Mouse (Mus musculus) intestine, embryonic 16.5 days (tissue): ENCODE results near the gene Synpo2. TPM values are rescaled to one million over a fixed set of nuclear protein-coding genes. Genes with fewer than 3 reads are reported as not detected.

ENCODE experiments used
- ATAC-seq: fragments of 200-750 bp; cut with Nextera tagmentation; 2 replicates; pipeline ENCODE4 v1.8.0; 2017; ENCODE audit warnings: moderate TSS enrichment, moderate library complexity
- H3K27ac ChIP-seq: fragments of 300-500 bp; sonication (generic); 2 replicates; pipeline ENCODE4 v1.5.1; 2014; ENCODE audit warnings: mild to moderate bottlenecking, low read length
- H3K27me3 ChIP-seq: fragments of 300-500 bp; sonication (generic); replicated peaks from 2 replicates; pipeline ENCODE4 v1.6.1; 2014; ENCODE audit warnings: low read length, control low read depth, mixed read lengths; ENCODE audit not compliant: control insufficient read depth, insufficient read depth
- H3K36me3 ChIP-seq: fragments of 300-500 bp; sonication (generic); 2 replicates; pipeline ENCODE4 v1.6.1; 2014; ENCODE audit warnings: low read length, control low read depth; ENCODE audit not compliant: control insufficient read depth, insufficient read depth
- H3K4me1 ChIP-seq: fragments of 300-500 bp; sonication (generic); 2 replicates; pipeline ENCODE4 v1.6.1; 2014; ENCODE audit warnings: low read length, control low read depth, mixed read lengths; ENCODE audit not compliant: control insufficient read depth, insufficient read depth
- H3K4me2 ChIP-seq: fragments of 300-500 bp; sonication (generic); 2 replicates; pipeline ENCODE4 v1.6.1; 2014; ENCODE audit warnings: low read depth, low read length, control low read depth
- H3K4me3 ChIP-seq: fragments of 300-500 bp; sonication (generic); 2 replicates; pipeline ENCODE4 v1.5.1; 2014; ENCODE audit warnings: mild to moderate bottlenecking, low read length
- H3K9ac ChIP-seq: fragments of 300-500 bp; sonication (generic); 2 replicates; pipeline ENCODE4 v1.6.1; 2014; ENCODE audit warnings: low read depth, low read length
- H3K9me3 ChIP-seq: fragments of 300-500 bp; sonication (generic); 2 replicates; pipeline ENCODE4 v1.6.1; 2016; ENCODE audit warnings: low read length, control low read depth; ENCODE audit not compliant: control insufficient read depth
- WGBS: fragments of 180-500 bp; shearing (Covaris S2); extraction: QIAGEN DNeasy Blood & Tissue Kit; methylation state at CpG from one replicate; pipeline ENCODE4 v1.1.7; 2014; 5-methylcytosine and 5-hydroxymethylcytosine counted together
- polyA plus RNA-seq: library from polyadenylated mRNA; unstranded; fragments of >200 nt; fragmentation: Nextera tagmentation; extraction: Ambion mirVana; gene quantifications from 2 replicates; pipeline ENCODE4 v1.2.1, GENCODE M21; 2015

Gene Synpo2
- polyA plus RNA-seq, 1 experiment from 2014 or later, result 29.5 TPM

DNA sequence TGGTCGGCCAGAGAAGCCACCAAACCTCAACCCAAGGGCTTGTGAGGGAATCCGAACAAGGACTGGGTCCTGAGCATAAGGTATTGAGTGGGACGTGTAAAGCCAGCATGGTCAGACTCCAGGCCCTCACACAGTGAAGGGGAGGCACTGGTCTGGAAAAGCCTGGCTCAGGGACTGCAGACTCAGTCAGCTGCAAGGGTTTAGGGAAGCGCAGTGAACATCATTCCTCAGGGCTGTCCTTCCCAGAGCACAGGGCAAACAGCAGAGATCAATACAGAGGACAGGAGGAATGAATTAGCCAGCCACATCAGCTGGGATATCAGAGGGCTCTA, 72.8 kb downstream of the Synpo2 start:
- H3K27me3 ChIP-seq, result no peaks in the 10 kb centered on the region
- H3K27ac ChIP-seq, result peak overlapping the region; percentile 80
- H3K9me3 ChIP-seq, result no peaks in the 10 kb centered on the region
- no peak overlapping the region for H3K9ac ChIP-seq
- no peak overlapping the region for H3K4me2 ChIP-seq
- peak; percentile 44 for ATAC-seq
- peaks cover 17% of the 10 kb centered on the region for H3K4me1 ChIP-seq
- H3K4me3 ChIP-seq, result no peak overlapping the region
- H3K36me3 ChIP-seq, result no peaks in the 10 kb centered on the region
- WGBS, result 27% methylated on average over 4 of the region's 4 CpGs

DNA sequence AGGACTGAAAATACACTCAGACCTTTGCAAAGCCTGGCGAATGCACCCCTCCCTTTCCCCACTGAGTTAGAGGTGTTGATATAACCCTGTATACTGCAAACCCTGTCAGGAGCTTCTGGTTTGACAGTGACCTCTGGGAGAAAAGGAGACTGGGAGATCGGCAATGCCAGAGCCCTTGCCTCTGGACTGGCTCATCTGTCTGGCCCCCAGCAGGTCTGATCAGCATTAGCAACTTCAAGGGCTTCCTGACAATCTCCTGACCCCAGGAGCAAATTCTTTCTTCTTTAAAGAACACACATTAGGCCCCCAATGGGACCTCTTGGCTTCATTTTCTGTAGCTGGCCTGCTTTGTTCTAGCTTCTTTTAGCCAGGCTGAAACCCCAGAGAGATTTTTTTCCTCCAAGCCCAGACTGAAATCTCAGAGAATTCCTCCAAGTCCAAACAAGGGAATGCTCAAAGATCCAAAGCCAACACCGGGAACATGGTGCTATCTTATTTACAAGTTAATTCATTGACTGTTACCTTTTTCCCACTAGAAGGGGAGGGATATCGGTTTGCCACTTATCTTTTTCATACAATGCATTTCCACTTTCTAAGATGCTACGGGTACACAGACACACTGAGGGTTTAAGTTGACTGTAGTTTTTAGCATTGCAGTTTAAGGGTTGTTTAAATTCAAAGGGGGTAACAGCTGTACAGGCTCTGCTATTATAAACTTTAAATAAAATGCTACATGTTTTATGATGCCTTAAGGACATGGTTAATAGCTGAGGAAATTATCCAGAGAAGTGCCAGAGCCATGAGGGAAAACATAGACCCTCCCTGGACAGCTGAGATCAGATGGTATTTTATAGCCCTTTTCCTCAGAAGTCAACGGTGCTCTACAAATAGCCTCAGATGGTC, 73.4 kb downstream of the Synpo2 start:
- Histone ChIP-seq H3K9me3 (no peaks in the 10 kb centered on the region), H3K9ac (0 out of 2 replicates have a peak overlapping the region, but pooled peaks have one; percentile 8), H3K4me3 (no peak overlapping the region), H3K27ac (peak overlapping the region; percentile 80), H3K27me3 (no peaks in the 10 kb centered on the region), H3K36me3 (no peaks in the 10 kb centered on the region), H3K4me2 (no peak overlapping the region), H3K4me1 (peaks cover 17% of the 10 kb centered on the region)
- 29% methylated on average over 6 of the region's 6 CpGs for WGBS
- ATAC-seq, result peak; percentile 67

DNA sequence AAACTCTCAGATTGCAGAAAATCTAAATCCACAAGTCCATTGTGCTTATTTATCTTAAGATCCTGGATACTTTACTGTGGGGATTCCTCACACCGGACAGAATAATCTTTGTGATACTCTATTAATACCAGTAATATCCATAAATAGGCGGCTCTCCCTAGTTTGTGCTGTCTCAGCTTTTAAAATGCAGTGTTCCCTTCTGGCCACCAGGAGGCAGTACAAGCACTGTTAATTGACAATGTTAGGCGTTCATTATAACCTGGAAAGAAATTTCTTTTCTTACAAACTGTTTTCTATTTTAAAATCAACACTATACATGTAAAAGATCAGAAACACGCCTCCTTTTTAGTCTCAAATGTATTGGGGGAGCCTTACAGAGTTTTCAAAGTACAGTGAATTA, 75.2 kb downstream of the Synpo2 start:
- Histone ChIP-seq H3K4me2 (no peak overlapping the region), H3K27me3 (no peaks in the 10 kb centered on the region), H3K27ac (no peak overlapping the region), H3K36me3 (no peaks in the 10 kb centered on the region), H3K9me3 (no peaks in the 10 kb centered on the region), H3K4me3 (no peak overlapping the region), H3K9ac (no peak overlapping the region), H3K4me1 (peaks cover 16% of the 10 kb centered on the region)
- WGBS, result 20% methylated on average over 4 of the region's 4 CpGs
- no peak for ATAC-seq

DNA sequence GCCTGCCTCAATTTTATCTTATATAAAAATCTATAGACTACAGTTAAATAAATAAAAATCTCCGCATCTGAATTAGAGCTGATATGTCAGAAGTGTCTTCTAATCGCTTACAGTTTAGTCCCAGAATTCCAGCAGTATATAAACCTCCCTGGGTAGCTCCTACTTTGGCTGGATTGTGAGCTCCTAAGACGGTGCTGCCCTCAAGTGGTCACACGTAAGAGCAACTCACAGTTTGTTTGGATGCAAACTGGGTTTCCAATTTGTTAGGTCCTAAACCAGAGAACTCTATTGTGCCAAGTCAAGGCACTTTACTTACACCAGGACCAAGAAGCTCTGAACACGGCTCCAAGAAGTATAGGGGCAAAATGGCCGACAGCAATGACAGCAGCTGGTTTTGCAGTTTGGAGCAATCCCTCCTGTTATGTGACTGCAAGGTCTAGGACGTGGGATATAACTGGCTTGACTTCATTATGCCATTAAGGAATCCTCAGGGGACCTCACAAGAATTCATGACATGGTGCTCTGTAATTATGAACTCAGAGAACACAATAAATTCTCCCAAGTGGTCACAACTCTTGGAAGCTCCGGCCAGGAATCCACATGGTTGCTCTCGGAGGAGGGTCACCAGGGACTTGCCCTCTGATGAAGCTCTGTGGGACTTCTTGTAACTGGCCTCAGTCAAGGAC, 76.7 kb downstream of the Synpo2 start:
- ATAC-seq, result peak; percentile 46
- WGBS, result 30% methylated on average over 9 of the region's 9 CpGs
- no peaks in the 10 kb centered on the region for H3K9me3 ChIP-seq

DNA sequence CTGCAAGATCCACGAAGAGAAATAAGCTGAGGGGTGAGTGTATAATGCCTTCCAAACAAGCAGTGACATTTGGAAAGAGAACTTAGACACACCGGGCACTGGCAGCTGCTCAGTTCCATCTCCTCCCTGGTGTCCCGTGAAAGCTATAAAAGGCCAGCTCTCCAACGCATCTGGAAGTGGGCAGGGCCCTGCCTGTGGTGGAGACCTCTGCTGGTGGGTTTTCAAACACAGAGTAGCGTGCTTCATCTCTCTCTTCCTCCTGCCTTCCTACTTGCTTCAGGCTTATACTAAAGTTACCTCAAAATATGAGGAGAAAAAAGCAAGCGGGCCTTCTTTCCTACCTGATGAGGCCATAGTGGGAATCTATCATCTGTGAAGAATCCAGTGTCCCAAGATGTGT, 77.4 kb downstream of the Synpo2 start:
- H3K4me3 ChIP-seq, result no peak overlapping the region
- WGBS, result 33% methylated on average over 6 of the region's 6 CpGs
- H3K27ac ChIP-seq, result 0 out of 2 replicates have a peak overlapping the region, but pooled peaks have one; percentile 24
- H3K27me3 ChIP-seq, result no peaks in the 10 kb centered on the region
- peaks cover 2% of the 10 kb centered on the region; the same call in 1 of the 2 replicates for H3K4me1 ChIP-seq
- H3K36me3 ChIP-seq, result no peaks in the 10 kb centered on the region
- 0 out of 2 replicates have a peak, but pooled peaks have one; percentile 36 for ATAC-seq
- no peak overlapping the region for H3K9ac ChIP-seq
- H3K9me3 ChIP-seq, result no peaks in the 10 kb centered on the region
- no peak overlapping the region for H3K4me2 ChIP-seq

More for the DNA sequence above, 76.7 kb downstream of the Synpo2 start:
- peaks cover 5% of the 10 kb centered on the region for H3K4me1 ChIP-seq
- no peaks in the 10 kb centered on the region for H3K27me3 ChIP-seq
- H3K4me2 ChIP-seq, result no peak overlapping the region
- H3K27ac ChIP-seq, result peak overlapping the region; percentile 55
- no peak overlapping the region for H3K4me3 ChIP-seq
- H3K9ac ChIP-seq, result no peak overlapping the region
- H3K36me3 ChIP-seq, result no peaks in the 10 kb centered on the region

DNA sequence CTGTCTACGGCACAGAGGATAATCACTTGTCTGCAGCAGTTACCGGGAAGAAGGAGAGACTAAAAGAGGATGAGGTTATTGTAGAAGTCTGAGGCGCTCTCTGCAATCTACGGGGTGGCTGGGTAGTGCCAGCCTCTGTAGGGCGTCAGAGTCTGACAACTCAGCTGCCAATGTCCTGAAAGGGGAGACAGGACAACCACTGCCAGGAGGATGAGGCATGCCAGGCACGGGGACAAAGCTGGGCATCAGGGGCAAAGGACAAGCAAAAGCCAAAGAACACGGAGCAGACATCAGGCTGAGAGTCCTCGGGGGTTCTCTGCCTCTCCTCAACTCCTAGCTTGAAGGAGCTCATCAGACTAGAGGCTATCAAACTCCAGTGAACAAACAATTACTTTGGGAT, 82.6 kb downstream of the Synpo2 start:
- H3K27me3 ChIP-seq, result no peaks in the 10 kb centered on the region
- no peak overlapping the region for H3K27ac ChIP-seq
- no peaks in the 10 kb centered on the region for H3K36me3 ChIP-seq
- no peak overlapping the region for H3K9ac ChIP-seq
- no peak for ATAC-seq
- 76% methylated on average over 8 of the region's 8 CpGs for WGBS
- H3K4me1 ChIP-seq, result no peaks in the 10 kb centered on the region; the same call in 1 of the 2 replicates
- no peaks in the 10 kb centered on the region for H3K9me3 ChIP-seq
- no peak overlapping the region for H3K4me2 ChIP-seq
- H3K4me3 ChIP-seq, result no peak overlapping the region

DNA sequence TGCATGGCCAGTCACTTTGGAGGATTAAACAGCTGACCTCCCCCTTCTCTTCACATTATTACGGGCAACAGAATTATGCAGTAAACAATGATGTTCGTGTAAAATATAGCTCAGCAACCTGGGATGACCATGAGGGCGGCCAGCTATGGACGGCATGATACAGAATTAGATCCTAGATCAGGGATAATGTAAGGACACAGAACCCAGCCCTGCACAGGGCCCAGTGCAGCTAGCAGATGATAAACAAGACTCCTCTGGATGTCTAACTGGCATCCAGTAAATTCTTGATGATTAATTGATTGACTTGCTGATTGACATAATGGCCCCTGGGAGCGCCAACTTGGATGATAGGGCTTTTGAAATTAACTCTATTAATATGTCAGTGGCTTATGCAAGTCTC, 83.0 kb downstream of the Synpo2 start:
- 80% methylated on average over 5 of the region's 5 CpGs for WGBS
- no peaks in the 10 kb centered on the region for H3K36me3 ChIP-seq
- no peaks in the 10 kb centered on the region for H3K27me3 ChIP-seq
- no peaks in the 10 kb centered on the region for H3K9me3 ChIP-seq
- H3K27ac ChIP-seq, result no peak overlapping the region
- no peak overlapping the region for H3K4me2 ChIP-seq
- no peak for ATAC-seq
- no peaks in the 10 kb centered on the region for H3K4me1 ChIP-seq
- no peak overlapping the region for H3K4me3 ChIP-seq
- no peak overlapping the region for H3K9ac ChIP-seq

DNA sequence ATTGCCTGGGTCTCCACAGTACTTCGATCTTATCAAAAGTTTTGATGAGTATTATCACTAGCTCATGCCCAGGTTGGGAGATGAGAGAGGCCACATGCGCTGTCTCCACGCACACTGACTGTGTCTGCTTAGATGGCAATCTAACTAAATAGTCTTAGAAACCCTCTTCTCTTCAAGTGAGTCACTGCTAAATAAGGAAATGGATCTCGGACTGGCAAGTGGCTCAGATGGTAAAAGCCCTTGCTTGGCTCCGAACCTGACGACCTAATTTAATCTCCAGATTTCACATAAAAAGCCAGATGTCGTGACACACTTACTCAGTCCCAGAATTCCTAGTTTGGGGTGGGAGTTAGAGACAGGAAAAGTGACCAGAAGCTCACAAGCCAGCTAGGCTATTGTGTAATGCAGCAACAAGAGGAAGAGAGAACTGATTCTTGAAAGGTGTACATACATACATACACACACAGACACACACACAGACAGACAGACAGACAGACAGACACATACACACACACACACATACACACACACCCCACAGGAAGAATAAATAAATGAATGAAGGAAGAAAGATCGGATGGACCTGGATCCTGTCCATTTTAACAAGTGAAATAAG, 85.3 kb downstream of the Synpo2 start:
- Histone ChIP-seq H3K27ac (0 out of 2 replicates have a peak overlapping the region, but pooled peaks have one; percentile 13), H3K9ac (no peak overlapping the region)

More for the DNA sequence above, 85.3 kb downstream of the Synpo2 start:
- no peak overlapping the region for H3K4me2 ChIP-seq
- no peaks in the 10 kb centered on the region for H3K36me3 ChIP-seq
- no peak for ATAC-seq
- H3K4me1 ChIP-seq, result no peaks in the 10 kb centered on the region
- no peaks in the 10 kb centered on the region for H3K27me3 ChIP-seq
- WGBS, result 61% methylated on average over 8 of the region's 8 CpGs
- no peaks in the 10 kb centered on the region for H3K9me3 ChIP-seq
- H3K4me3 ChIP-seq, result no peak overlapping the region
